Mouse (Mus musculus): ENCODE data around the gene Ipcef1.
"Not testable (repeated sequence)": the region's sequence is repeated elsewhere in the genome, so short reads cannot be mapped to it uniquely, and the experiment has no call there.

Ipcef1 gene

GRCm38 (mm10) chr10:7037194-7037593 lies 15.1 kb downstream of the Ipcef1 start:
- no peak for DNase-seq (ENCODE audit: low read depth, low spot score)

GRCm38 (mm10) chr10:7035547-7035946 lies 16.7 kb downstream of the Ipcef1 start:
- DNase-seq (ENCODE audit: low read depth, low spot score), result no peak

DNA sequence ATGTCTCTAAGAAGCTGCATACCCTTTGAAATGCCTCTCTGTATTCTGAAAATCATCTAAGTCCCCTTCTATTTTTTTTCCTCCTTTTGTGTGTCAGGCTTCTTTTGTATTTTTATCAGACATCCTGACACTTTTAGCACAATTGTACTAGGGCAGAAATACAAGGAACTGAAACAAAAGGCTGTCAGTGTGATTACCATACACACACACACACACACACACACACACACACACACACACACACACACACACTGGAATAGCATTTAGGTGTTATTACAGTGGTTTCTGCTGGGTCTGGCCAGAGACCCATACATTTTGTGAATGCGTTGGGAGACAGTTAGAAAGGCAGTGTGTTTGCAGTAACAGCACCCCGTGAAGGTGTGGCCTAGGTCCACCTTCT lies 18.8 kb downstream of the Ipcef1 start:
- no peak for DNase-seq (ENCODE audit: low read depth, low spot score)

GRCm38 (mm10) chr10:7025028-7025427 lies 27.2 kb downstream of the Ipcef1 start:
- no peak for DNase-seq (ENCODE audit: low read depth, low spot score)

GRCm38 (mm10) chr10:7020551-7020950 lies 31.7 kb downstream of the Ipcef1 start:
- no peak for DNase-seq (ENCODE audit: low read depth, low spot score)

GRCm38 (mm10) chr10:7019781-7020386 lies 32.4 kb downstream of the Ipcef1 start:
- DNase-seq (ENCODE audit: low read depth, low spot score), result no peak

DNA sequence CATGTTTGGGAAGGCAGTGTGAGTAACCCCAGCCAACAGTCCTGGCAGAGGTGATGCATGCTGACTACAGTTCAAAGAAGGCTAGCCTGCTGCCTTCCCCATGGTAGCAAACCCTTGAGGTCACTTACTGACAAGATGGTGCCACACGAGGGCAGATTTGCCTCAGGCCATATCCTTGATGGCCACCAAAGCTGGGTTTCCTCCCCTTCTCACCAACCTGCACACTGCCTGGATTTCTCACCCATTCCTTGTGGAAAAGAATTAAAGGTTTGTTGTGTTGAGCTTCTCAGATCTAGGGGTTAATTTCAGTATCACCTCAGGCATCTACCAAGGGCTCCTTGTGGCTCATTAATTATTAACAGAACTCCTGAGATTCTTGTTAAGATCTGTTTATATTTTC lies 37.1 kb downstream of the Ipcef1 start:
- DNase-seq (ENCODE audit: low read depth, low spot score), result no peak

GRCm38 (mm10) chr10:7010543-7010942 lies 41.7 kb downstream of the Ipcef1 start:
- no peak for DNase-seq (ENCODE audit: low read depth, low spot score)

DNA sequence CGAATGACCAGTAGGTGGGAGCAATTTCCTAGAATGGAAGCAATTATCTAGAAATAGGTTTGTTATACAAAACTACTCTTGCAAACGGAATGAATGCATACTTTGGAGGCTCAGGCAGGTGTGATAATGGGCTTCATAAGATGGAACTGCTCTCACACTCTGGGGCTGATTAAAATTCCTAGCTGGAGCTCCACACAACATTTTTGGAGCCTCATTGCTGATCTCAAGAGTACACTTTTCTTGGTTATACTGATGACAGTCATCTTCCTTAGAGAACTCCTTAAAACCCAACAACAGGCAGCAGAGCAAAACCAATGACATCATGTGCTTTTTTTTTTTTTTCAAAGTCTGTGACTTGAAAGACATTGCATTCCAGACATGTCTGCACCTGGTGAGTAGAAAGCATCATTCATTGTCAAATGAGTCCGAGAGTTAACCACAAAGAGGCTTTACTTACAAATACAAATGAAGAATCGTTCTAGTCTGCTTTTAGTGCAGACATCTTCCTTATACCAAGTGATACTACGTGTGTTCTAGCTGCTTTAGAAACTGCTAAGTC lies 47.2 kb downstream of the Ipcef1 start:
- DNase-seq (ENCODE audit: low read depth, low spot score), result no peak

DNA sequence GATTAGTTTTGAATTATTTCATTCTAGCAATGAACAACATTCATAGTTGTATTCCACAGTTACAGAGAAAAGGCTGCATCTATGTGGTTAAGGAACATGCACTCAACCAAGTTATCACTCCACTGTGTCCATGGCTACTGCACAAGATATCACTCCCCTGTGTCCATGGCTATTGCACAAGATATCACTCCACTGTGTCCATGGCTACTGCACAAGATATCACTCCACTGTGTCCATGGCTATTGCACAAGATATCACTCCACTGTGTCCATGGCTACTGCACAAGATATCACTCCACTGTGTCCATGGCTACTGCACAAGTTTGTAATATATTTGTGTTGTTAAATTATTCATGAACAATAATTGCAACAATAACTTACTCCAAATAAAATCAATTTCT lies 48.4 kb downstream of the Ipcef1 start:
- DNase-seq (ENCODE audit: low read depth, low spot score), result not testable (repeated sequence)

GRCm38 (mm10) chr10:6999355-6999754 lies 52.9 kb downstream of the Ipcef1 start:
- DNase-seq (ENCODE audit: low read depth, low spot score), result no peak

- no peak for DNase-seq (ENCODE audit: low read depth, low spot score)
Observed at GRCm38 (mm10) chr10:6998576-6999250, 53.6 kb downstream of the Ipcef1 start.

GRCm38 (mm10) chr10:6996895-6997294 lies 55.4 kb downstream of the Ipcef1 start:
- DNase-seq (ENCODE audit: low read depth, low spot score), result no peak

GRCm38 (mm10) chr10:6988555-6988954 lies 63.7 kb downstream of the Ipcef1 start:
- DNase-seq (ENCODE audit: low read depth, low spot score), result no peak

GRCm38 (mm10) chr10:6987399-6988098 lies 64.7 kb downstream of the Ipcef1 start:
- no peak for DNase-seq (ENCODE audit: low read depth, low spot score)

GRCm38 (mm10) chr10:6986246-6986645 lies 66.0 kb downstream of the Ipcef1 start:
- no peak for DNase-seq (ENCODE audit: low read depth, low spot score)

DNA sequence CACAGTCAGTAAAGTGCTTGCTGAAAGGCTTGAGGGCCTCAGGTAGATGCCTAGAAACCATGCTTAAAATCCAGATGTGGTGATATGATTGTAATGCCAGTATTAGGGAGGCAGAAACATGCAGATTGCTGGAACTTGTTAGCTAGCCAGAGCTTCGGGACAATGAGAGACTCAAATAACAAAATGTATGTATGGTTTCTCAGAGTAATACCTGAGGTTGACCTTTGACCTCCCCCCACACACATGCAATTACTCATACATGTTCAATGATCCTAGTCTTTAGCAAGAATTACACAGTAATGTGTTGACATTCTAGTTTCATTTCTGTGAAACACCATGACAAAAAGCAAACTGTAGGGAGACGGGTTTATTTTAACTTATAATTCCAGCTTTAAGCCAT lies 68.8 kb downstream of the Ipcef1 start:
- no peak for DNase-seq (ENCODE audit: low read depth, low spot score)

DNA sequence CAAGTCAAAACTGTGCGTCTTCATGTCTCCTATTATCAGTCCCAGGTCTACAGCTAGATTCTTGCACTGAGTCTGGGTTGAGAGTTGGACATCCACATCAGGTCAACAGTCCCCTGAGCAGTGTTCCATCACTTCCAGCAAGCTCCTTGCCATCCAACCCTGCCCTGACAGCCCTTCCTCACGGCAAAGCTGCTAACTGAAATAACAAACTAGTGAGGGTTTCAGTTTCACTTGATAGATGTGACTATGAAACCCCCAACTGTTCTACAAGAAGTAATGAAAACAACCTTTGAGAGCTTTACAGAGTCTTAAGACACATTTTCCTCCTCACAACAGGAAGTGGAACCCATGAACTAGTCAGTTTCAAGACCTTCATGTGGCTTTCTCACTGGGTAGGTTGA lies 69.5 kb downstream of the Ipcef1 start:
- DNase-seq (ENCODE audit: low read depth, low spot score), result no peak

DNA sequence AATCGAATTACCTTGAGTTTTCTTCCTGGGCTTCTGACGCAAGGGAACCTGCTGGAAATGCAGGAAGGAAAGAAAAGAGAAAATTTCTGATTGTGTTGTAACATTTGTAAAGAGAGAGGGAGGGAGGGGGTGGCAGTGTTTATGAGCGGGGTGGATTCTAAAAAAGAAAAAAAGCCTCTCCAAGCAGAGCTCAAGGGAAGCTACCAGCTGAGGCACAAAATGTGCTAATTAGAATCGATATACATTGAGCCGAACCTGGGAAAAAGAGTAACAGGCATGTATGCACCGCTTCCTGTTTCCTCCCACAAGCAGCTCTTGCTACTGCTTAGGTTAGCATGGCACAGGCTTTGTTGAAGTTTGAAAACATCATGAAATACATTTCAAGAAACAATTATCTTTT lies 72.0 kb downstream of the Ipcef1 start:
- DNase-seq (ENCODE audit: low read depth, low spot score), result no peak

- no peak for DNase-seq (ENCODE audit: low read depth, low spot score)
Observed at GRCm38 (mm10) chr10:6979789-6980188, 72.5 kb downstream of the Ipcef1 start.

GRCm38 (mm10) chr10:6979216-6979615 lies 73.1 kb downstream of the Ipcef1 start:
- no peak for DNase-seq (ENCODE audit: low read depth, low spot score)

- no peak for DNase-seq (ENCODE audit: low read depth, low spot score)
Observed at GRCm38 (mm10) chr10:6978733-6979132, 73.5 kb downstream of the Ipcef1 start.

DNA sequence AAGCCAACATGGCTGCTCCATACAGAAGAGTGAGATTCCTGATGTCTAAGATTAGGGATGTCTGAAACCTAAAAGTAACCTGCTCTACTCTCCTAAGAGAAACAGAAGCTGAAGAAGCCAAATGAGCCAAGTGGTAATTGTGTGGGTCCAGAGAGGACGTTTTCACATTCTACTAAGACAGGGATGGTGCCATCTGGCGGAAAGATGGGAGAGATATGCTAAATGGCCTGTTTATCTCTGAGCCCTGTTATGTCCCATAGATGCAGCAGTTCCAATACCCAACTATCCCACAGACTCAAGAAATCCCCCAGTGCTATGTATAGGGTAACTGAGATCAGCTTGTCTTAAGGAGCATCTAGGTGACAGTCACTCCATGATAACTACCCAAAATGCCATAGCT lies 74.4 kb downstream of the Ipcef1 start:
- no peak for DNase-seq (ENCODE audit: low read depth, low spot score)

Measured in forelimb bud, embryonic 11.5 days (tissue).